Mouse (Mus musculus): ENCODE data around the gene Sgo1.

Gene Sgo1

DNA sequence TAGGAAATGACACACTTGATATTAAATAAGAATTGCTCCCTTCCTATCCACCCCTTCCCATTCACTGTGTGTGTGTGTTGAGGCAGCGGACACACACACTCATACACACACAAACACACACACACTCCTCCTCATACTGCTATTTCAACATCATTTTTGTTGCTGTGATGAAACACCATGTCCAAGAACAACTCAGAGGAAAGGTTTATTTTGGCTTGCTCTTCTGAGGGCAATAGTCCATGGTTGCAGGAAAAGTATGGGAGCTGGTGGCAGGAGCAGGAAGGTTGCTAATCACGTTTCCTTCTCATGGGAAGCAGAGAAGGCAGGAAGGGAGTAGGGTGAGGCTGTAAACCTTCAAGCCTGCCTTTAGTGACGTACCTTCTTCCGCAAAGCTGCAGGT lies 45.8 kb downstream of the Sgo1 start:
- no peak for DNase-seq

DNA sequence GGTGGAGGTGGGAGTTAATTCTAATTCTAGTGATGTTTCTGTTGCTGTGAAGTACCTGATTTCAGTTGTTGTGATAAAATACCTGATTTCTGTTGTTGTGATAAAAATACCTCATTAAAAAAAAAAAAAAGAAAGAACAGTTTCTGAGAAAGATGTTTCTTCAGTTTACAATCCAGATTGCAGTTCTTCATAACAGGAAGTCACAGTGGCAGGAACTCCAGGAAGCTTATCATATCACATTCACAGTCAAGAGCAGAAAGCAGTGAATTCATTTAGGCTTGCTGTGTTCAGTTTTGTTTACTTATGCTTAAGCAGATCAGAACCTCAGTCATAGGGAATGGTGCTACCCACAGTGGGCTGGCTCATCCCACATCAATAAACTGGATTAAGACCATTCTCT lies 57.8 kb downstream of the Sgo1 start:
- no peak for DNase-seq

DNA sequence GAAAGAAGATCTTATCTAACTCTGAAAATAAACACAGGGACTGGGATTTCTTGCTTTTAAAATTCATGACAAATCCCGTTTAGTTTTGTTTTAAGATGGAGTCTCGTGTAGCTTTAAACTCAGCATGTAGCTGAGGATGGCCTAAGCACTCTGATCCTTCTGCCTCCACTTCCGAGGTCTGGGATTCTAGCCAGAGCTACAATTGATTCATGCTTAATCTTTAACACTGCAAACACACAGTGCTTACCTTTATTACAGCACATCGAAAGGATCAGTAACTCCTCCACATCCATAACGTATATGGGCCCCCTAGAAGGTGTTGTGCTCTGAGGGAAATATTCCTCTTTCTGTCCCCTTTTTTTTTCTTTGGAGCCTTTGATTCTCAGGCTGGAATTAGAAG lies 61.0 kb downstream of the Sgo1 start:
- DNase-seq, result no peak

DNA sequence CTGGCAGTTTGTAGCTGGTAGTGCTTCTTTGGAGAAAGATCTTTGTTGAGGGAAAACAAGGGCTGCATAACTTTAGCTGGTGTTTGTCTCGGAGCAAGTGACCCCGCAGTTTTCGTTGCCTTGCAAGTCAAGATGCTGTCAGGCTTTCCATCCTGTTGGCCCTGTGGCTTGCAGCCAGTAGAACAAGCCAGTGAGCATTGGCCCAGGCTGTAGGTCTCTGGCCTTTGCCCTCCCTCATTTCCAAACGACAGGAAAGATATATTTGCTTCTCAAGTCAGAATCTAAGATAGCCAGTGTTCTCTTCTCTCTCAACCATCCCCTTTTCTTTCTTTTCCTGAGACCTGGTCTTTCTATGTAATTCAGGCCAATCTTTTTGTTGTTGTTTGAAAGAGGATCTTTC lies 61.6 kb downstream of the Sgo1 start:
- DNase-seq, result peak; percentile 43

DNA sequence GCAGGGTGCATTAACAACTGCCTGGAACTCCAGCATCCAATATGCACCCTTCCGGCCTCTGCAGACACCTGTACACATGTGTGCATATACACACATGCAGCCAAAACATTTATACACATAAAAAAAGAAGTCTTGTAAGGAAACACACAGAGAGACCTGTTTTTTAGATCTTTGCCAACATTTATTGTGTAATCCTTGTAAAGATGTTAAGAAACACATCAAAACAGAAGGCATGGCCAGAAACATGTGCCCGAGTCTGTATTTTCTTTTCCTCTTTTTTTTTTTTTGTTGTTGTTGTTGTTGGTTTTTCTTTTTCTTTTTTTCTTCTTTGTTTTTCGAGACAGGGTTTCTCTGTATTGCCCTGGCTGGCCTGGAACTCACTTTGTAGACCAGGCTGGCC lies 63.0 kb downstream of the Sgo1 start:
- no peak for DNase-seq
